Mouse (Mus musculus) midbrain, embryonic 10.5 days (tissue): ENCODE measurements at regions not wholly inside any gene's neighbourhood (a gene's known extent, or its start where the extent isn't known, plus 50 kb on each side); places are given as distances from the start of the nearest gene placed in this dataset.

ENCODE experiments used
- DNase-seq: peaks from one replicate; pipeline ENCODE4 v3.0.0-alpha.2; 2017; ENCODE audit warnings: low spot score
- H3K27ac ChIP-seq: fragments of 300-500 bp; sonication (generic); replicated peaks from 2 replicates; pipeline ENCODE4 v1.5.1; 2016; ENCODE audit warnings: mild to moderate bottlenecking
- H3K27me3 ChIP-seq: fragments of 300-500 bp; sonication (generic); 2 replicates; pipeline ENCODE4 v1.6.1; 2016; ENCODE audit warnings: low read depth, mild to moderate bottlenecking; ENCODE audit not compliant: poor library complexity, severe bottlenecking
- H3K36me3 ChIP-seq: fragments of 300-500 bp; sonication (generic); 2 replicates; pipeline ENCODE4 v1.6.1; 2016; ENCODE audit warnings: mild to moderate bottlenecking, moderate library complexity
- H3K4me1 ChIP-seq: fragments of 300-500 bp; sonication (generic); 2 replicates; pipeline ENCODE4 v1.6.1; 2016
- H3K4me3 ChIP-seq: fragments of 300-500 bp; sonication (generic); 2 replicates; pipeline ENCODE4 v1.5.1; 2016; ENCODE audit warnings: mild to moderate bottlenecking, moderate library complexity
- H3K9me3 ChIP-seq: fragments of 300-500 bp; sonication (generic); replicated peaks from 2 replicates; pipeline ENCODE4 v1.6.1; 2016; ENCODE audit warnings: mild to moderate bottlenecking
- WGBS: fragments of 180-500 bp; shearing (Covaris S2); methylation state at CpG from one replicate; pipeline ENCODE4 v1.1.7; 2016; 5-methylcytosine and 5-hydroxymethylcytosine counted together

DNA sequence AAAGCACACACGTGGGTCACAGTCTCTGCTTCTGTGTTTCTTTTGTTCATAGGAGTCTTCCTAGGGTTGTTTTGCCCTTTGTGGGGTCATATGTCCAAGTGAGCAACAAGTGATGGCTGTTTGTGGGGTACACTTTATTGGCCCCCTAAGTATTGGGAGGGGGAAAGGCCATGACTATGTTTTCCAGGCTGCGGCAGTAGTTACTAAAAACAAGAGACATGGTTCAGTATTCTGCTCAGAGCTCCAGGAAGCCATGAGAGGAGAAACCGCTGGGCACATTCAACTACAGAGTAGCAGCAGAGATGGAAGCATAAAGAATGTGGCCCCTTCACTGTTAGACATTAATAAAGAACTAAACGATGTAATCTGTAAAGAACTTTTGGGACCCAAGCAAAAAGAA is 154.7 kb downstream of the Lmo4 start:
- no peak overlapping the region for H3K4me3 ChIP-seq
- WGBS = 81% methylated on average over 4 of the region's 4 CpGs
- H3K9me3 ChIP-seq = no peaks in the 10 kb centered on the region
- no peak for DNase-seq
- 0 out of 2 replicates have a peak, but pooled peaks cover 3% of the 10 kb centered on the region for H3K4me1 ChIP-seq
- no peaks in the 10 kb centered on the region for H3K36me3 ChIP-seq
- H3K27me3 ChIP-seq = no peaks in the 10 kb centered on the region
- no peak overlapping the region for H3K27ac ChIP-seq

DNA sequence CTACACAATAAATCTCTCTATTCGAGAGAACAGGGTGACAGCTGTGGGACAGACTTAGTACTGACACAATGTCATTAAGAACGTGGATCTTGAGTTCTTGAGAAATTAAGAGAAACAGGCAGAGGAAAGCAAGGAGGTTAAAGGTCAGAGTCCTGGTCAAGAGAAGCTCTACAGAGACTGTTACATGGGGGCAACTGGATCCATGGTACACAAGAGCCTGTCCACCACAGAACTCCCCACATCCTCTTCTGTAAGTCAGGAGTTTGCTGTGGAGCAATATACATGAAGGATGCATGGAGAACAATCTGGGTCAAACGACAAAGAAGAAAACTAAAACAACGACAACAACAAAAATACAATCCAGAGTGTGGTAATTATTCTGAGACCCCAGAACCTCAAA is 155.8 kb downstream of the Lmo4 start:
- H3K4me3 ChIP-seq = no peak overlapping the region
- no peaks in the 10 kb centered on the region for H3K27me3 ChIP-seq
- no peaks in the 10 kb centered on the region for H3K9me3 ChIP-seq
- no peaks in the 10 kb centered on the region for H3K36me3 ChIP-seq
- H3K4me1 ChIP-seq = 0 out of 2 replicates have a peak, but pooled peaks cover 3% of the 10 kb centered on the region
- H3K27ac ChIP-seq = no peak overlapping the region
- no peak for DNase-seq
- WGBS = 67% methylated on average over 4 of the region's 4 CpGs

- DNase-seq = no peak
- WGBS = 68% methylated on average over 2 of the region's 2 CpGs
- Histone ChIP-seq H3K36me3 (no peaks in the 10 kb centered on the region), H3K4me3 (no peak overlapping the region), H3K9me3 (no peaks in the 10 kb centered on the region), H3K27me3 (no peaks in the 10 kb centered on the region), H3K4me1 (peaks cover 3% of the 10 kb centered on the region; the same call in 1 of the 2 replicates), H3K27ac (no peak overlapping the region)
Measured at GRCm38 (mm10) chr3:144044366-144044765, 160.7 kb downstream of the Lmo4 start.

DNA sequence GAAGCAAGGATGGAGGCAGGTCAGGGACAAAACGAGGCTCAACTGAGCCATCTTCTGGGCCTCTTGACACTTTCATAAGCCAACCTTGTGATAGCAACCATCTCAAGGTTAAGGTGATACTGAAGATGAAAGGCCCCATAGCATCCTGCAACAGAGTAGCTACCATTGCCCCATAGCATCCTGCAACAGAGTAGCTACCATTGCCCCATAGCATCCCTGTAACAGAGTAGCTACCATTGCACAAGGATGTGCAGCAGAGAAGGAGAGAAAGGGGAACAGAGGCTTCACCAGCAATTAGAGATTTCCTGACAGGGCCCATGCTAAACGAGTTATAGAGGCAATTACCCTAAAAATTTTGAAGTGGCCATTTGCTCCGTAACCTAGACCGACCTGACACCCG is 163.2 kb downstream of the Lmo4 start:
- no peak overlapping the region for H3K4me3 ChIP-seq
- no peak overlapping the region for H3K27ac ChIP-seq
- no peaks in the 10 kb centered on the region for H3K9me3 ChIP-seq
- peaks cover 3% of the 10 kb centered on the region; the same call in 1 of the 2 replicates for H3K4me1 ChIP-seq
- no peaks in the 10 kb centered on the region for H3K36me3 ChIP-seq
- DNase-seq = no peak
- no peaks in the 10 kb centered on the region for H3K27me3 ChIP-seq
- 94% methylated on average over 5 of the region's 5 CpGs for WGBS

GRCm38 (mm10) chr3:144039498-144039897 is 165.5 kb downstream of the Lmo4 start:
- Histone ChIP-seq H3K27me3 (no peaks in the 10 kb centered on the region), H3K36me3 (no peaks in the 10 kb centered on the region), H3K4me1 (peaks cover 3% of the 10 kb centered on the region; the same call in 1 of the 2 replicates), H3K4me3 (no peak overlapping the region), H3K27ac (no peak overlapping the region), H3K9me3 (no peaks in the 10 kb centered on the region)
- DNase-seq = no peak
- 86% methylated on average over 3 of the region's 3 CpGs for WGBS

DNA sequence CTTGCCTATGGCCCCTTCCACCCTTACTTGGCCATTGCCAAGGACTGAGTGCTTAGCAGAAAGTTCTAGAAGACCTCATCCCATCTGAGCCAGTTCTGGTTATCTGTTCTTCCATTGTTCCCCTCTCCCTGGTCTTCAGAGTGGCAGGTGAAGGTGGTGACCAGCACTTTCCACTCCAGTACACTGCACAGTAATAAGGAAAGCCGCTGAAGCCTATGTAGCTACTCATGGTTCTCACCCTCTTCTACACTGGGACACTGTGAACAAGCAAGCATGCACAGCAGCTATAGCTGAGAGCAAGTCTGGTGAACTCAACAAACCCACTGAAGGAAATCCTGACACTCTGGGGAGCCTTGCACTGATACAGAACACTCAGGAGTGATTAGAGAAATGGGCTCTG is 175.4 kb downstream of the Lmo4 start:
- Histone ChIP-seq H3K4me1 (no peaks in the 10 kb centered on the region), H3K4me3 (no peak overlapping the region), H3K27me3 (no peaks in the 10 kb centered on the region), H3K9me3 (no peaks in the 10 kb centered on the region), H3K27ac (no peak overlapping the region), H3K36me3 (no peaks in the 10 kb centered on the region)
- DNase-seq = no peak
- WGBS = 94% methylated on average over 1 of the region's 1 CpGs

GRCm38 (mm10) chr3:144029121-144029520 is 175.9 kb downstream of the Lmo4 start:
- H3K4me1 ChIP-seq = no peaks in the 10 kb centered on the region
- no peaks in the 10 kb centered on the region for H3K36me3 ChIP-seq
- no peaks in the 10 kb centered on the region for H3K27me3 ChIP-seq
- no peak overlapping the region for H3K4me3 ChIP-seq
- no peak overlapping the region for H3K27ac ChIP-seq
- 86% methylated on average over 3 of the region's 3 CpGs for WGBS
- DNase-seq = no peak
- H3K9me3 ChIP-seq = no peaks in the 10 kb centered on the region

DNA sequence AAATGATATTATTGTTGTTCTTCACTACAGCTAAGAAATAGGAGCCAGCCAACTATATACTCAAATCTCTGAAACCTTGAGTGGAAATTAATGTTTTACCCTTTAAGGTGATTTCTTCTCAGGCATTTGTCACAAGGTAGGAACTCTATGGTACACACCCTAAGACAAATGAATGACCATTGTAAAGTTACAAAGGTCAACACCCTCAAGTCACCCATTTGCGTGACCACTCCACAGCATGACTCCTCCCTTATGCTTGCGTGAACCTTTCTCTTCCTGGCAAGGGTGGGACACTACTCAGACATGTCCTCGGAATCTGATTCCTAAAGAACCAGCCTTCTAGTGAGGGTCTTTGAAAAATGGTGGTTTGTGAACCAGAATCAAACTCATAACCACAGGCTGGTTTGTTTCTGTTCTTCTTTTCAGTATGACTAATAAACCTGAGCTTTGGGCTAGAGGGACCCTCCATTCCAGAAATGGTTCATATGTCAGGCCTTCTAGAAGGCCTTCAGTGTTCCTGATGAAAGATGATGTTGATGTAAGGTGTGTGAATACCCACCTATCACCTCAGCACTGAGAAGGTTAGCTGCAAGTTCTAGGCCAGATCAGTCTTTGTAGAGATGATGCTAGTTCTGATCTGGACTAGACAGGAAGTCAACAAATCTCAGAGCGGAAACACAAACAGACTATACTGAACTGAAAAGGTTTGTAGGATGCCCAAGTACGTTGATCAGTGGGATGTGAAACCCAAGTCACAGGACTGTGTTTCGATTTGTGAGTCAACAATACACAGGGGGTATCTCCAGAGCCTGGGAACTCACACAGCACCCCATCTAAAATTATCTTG is 177.7 kb downstream of the Lmo4 start:
- DNase-seq = no peak
- no peak overlapping the region for H3K27ac ChIP-seq
- WGBS = 89% methylated on average over 6 of the region's 6 CpGs
- H3K4me1 ChIP-seq = no peaks in the 10 kb centered on the region
- H3K36me3 ChIP-seq = no peaks in the 10 kb centered on the region
- no peak overlapping the region for H3K4me3 ChIP-seq
- H3K27me3 ChIP-seq = no peaks in the 10 kb centered on the region
- H3K9me3 ChIP-seq = no peaks in the 10 kb centered on the region

DNA sequence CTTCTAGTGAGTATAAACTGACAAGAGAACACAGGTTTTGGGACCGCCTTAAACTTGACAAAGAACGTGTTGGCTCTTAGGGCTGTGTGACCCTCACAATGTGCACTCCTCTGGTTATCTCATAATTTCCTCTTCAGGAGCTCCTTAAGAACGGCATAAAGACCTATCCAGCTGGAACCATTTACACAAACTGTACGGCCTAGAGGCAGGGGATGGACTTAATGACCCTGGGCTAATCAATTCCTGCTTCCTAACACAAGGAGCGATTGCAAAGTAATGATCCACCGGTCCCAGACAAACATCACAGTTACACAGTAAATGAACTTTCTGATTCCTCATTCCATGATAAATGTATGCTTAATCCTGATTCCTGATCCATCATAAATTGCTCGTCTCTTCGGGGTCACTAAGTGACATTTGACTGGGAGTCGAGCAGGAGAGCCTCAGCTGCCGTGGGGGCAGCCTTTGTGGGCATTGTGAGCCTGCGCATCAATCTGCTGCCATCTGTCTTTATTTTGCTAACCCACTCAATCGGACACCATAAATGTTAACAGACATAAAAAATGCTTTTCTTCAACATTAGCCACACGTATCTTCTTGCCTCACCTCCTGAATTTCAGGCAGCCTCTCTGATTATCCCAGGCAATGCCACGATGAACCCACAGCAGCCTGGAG is 179.4 kb downstream of the Lmo4 start:
- H3K4me1 ChIP-seq = no peaks in the 10 kb centered on the region
- H3K27ac ChIP-seq = no peak overlapping the region
- no peak for DNase-seq
- H3K36me3 ChIP-seq = no peaks in the 10 kb centered on the region
- 80% methylated on average over 14 of the region's 14 CpGs for WGBS
- no peaks in the 10 kb centered on the region for H3K27me3 ChIP-seq
- H3K4me3 ChIP-seq = no peak overlapping the region
- no peaks in the 10 kb centered on the region for H3K9me3 ChIP-seq

DNA sequence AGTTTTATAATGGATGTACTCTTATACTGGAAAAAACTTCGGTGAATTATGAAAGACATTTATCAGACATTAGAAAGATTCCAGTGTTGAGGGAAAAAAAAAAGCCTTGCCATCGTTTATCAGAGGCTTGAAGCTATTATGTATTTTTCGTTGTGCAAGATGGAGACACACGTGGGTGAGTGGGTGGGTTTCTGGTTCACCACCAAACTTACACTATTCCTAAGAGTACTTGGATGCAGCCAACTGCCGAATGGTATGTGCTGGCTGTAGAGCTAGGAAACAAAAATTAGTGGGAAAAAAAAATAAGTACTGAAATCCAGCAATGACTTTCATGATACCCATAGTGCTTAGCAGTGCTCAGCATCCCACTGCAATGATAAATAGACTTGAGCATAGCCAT is 180.8 kb downstream of the Lmo4 start:
- DNase-seq = no peak
- WGBS = 87% methylated on average over 5 of the region's 5 CpGs

GRCm38 (mm10) chr3:144023058-144023457 is 182.0 kb downstream of the Lmo4 start:
- Histone ChIP-seq H3K27me3 (no peaks in the 10 kb centered on the region), H3K9me3 (no peaks in the 10 kb centered on the region), H3K27ac (no peak overlapping the region), H3K4me3 (no peak overlapping the region), H3K36me3 (no peaks in the 10 kb centered on the region), H3K4me1 (no peaks in the 10 kb centered on the region)
- no peak for DNase-seq
- 88% methylated on average over 3 of the region's 3 CpGs for WGBS

More for the DNA sequence above, 180.8 kb downstream of the Lmo4 start:
- H3K4me3 ChIP-seq = no peak overlapping the region
- H3K27me3 ChIP-seq = no peaks in the 10 kb centered on the region
- H3K4me1 ChIP-seq = no peaks in the 10 kb centered on the region
- no peaks in the 10 kb centered on the region for H3K36me3 ChIP-seq
- no peaks in the 10 kb centered on the region for H3K9me3 ChIP-seq
- H3K27ac ChIP-seq = no peak overlapping the region

DNA sequence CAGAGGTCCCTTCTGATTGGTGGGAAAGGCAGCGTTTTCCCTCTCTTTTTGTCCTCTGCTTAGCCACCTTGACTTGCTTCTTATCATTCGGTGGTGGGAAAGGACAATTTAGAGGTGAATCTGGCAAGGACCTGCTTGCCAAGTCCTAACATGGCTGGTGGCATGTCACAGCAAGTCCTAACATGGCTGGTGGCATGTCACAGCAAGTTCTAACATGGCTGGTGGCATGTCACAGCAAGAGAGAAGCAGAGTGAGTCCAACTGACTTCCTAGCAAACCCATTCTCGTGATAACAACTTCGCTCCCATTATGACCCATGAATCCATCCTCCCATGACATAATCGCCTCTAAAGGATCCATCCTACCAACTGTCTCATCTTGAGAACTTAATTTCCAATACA is 183.1 kb downstream of the Lmo4 start:
- H3K27me3 ChIP-seq = no peaks in the 10 kb centered on the region
- no peak for DNase-seq
- no peaks in the 10 kb centered on the region for H3K36me3 ChIP-seq
- no peaks in the 10 kb centered on the region for H3K9me3 ChIP-seq
- H3K27ac ChIP-seq = no peak overlapping the region
- 88% methylated on average over 5 of the region's 5 CpGs for WGBS
- H3K4me1 ChIP-seq = no peaks in the 10 kb centered on the region
- no peak overlapping the region for H3K4me3 ChIP-seq
